Mouse (Mus musculus) urinary bladder, postnatal 10 days (tissue): ENCODE results near the gene Kcnj8.
"Not testable (repeated sequence)": the region's sequence is repeated elsewhere in the genome, so short reads cannot be mapped to it uniquely, and the experiment has no call there.

Source experiments
- DNase-seq: peaks from one replicate; pipeline ENCODE4 v3.0.0; 2022; ENCODE audit warnings: low spot score

The Kcnj8 gene

DNA sequence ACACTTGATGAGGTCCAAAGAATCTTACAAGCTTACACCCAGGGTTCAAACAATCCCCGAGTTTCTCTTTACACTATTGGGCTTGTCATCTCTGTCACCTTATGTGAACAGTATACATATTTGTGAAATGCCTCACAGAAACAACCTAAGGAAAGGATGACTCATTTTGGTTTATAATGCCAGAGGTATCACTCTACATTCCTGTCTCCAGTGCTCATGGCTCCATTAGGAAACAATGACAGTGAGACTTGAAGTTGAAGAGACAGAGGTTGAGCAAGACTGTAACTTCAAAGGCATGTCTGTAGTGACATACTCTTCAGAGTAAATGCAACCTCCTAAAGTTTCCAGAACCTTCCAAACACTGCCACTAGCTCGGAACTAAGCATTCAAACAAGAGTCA lies 23.0 kb downstream of the Kcnj8 start:
- DNase-seq = no peak

DNA sequence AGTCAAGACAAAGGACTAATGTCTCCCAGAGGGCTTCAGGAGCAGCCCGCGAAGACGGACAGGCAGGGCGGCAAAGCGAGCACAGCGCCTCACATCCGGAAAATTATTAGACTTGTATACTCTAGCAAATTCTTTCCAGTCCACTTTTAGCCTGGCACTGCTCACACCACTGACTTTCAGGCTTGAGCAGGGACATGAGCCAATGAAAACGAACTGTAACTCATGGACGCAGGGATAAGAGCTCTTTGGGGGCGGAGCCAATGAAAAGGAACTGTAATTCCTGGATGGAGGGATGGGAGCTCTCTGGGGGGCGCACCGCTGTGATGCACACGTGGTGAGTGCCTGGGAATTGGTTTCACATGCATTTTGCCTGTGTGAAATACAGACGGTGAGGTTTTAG lies 26.3 kb downstream of the Kcnj8 start:
- no peak for DNase-seq

DNA sequence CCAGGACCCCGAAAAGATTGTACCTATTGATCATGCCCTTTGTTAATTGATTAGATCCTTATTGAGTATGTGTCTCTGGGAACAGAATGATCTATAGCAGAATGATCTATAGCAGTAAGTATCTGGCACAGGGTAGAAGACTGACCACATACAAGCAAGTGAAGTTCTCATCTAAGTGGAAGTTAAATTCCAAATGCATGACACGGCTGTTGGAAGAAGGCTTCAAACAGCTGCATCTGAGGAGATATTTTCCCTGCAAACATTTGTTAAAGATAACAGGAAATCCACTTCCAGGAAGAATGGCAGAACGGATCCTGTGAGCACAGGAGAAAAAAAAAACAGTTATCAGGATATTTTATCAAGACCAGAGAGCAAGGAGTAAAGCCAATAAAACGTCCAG lies 27.8 kb downstream of the Kcnj8 start:
- DNase-seq = no peak

DNA sequence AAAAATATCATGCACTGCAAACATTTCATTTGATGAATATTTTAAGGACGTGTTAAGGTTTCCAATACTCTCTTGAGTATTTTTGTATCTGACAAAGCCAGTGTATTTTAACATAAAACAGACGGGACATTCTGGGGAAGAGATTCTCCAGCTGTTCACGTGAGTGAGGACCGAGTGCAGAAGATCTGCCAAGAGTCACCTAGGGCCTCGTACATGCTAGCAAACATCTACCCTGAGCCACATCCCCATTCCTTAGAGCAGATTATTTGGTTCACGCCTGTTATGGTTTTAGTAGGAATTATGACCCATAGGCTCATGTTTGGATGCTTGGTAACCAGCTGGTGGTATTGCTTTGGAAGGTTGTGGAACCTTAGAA lies 28.6 kb downstream of the Kcnj8 start:
- DNase-seq = no peak

DNA sequence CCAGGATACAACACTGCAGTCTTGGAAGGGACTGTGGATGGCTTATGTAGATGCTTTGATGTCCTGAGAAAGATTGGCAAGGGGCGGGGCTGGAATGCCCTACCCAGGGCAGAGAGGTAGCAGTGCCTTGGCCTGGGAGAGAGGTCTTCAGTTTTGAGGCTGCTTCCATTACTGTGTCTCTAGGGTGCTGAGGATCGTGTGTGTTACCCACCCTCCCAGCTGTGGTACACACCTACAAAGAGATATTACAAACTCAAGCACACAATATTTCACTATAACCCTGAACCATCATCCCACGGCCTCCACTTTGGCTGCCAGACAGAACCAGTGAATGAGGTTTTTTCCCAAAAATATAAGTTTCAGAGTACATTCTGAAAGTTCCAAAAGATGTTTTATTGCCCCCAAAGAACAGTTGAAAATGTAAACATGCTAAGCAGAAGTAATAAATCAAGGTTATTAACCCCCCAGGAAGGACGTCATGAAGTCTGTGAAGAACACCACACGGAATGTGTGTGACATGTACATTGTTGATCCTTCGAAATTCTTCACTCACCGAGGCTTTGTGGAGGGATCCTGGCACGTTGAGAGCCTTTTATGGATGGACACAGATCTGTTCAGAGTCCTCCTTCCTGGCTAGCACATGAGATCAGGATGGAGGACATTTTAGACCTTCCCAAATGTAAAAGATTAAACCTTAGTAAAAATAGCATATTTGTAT lies 29.2 kb downstream of the Kcnj8 start:
- no peak for DNase-seq

DNA sequence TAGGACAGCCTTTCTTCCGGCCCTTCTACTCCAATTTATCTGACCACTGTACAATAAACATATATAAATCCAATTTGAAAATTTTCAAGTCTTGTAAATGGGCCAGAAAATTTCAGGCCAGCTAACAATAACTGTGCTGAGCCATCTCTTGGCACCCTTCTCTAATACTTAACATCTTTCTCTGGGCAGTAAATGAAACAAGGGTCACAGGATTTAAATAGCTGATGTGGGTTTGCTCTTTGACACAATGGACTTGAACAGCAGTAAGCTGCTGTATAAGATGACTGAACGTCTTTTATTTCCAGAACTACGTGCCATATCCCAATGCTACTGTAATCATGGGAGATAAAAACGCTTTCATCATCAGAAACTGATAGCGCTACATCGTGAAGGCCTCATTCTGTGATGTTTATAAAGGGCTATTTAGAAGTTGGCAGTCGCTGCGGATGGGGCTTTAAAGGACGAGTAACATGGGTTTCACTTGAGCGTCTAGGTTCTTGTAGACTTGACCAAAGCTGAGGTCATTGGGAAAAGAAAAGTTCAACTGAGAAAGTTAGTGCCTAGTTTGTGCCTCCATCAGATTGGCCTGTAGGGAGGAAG lies 30.8 kb downstream of the Kcnj8 start:
- no peak for DNase-seq

DNA sequence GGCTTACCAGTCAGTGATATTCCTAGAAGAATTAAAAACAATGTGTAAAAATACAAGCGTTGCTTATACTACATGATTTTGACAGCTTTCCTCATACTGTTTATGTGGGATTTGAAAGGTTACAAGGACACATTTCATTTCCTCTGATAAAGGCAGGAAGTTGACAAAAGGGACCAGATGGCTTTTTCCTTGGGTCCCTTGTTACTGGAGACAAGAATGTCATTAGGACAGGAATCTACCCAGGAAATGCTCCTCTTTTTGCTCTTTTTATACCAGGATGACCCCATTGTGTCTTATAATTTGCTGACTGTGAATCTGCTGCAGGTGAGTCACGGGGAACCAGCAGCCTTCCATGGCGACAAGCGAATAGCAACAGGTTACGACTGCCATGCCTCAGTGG lies 31.3 kb downstream of the Kcnj8 start:
- DNase-seq = no peak

DNA sequence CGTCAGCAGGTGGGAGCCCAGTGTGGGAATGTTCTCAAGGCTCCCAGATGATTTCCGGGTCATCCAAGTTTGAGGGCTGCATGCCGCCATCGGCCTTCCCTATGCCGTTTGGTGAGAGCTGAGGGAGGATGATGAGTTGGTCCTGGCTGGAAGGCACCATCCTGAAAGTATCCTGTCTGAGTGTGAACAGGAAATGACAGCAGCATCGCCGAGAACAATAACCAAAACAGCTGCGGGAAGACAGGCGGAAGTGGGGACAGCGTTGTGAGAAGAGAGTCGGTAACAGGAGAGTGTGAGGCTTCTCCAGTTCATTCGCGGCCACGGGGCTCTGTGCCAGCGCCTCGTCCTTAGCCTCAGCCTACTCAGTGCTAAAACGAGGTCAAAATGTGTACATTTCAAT lies 32.9 kb downstream of the Kcnj8 start:
- DNase-seq = no peak

DNA sequence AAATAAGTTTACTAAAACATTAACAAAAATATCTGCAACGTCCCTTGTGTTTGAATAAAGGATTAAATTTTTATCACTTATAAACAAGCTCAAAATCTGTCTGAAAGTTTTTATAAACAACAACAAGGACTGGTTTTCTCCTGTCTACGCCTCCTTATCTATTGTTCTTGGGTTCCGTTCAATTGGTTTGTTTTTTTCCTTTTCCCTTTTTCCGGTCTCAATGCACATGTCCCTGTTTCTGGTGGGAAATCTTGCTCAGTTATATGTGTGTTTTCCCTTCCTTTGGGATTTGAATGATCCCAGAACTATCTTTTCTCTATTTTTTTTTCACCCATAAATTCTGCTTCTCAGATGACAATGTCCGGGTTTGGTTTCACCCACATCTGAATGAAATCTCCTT lies 38.0 kb downstream of the Kcnj8 start:
- no peak for DNase-seq

DNA sequence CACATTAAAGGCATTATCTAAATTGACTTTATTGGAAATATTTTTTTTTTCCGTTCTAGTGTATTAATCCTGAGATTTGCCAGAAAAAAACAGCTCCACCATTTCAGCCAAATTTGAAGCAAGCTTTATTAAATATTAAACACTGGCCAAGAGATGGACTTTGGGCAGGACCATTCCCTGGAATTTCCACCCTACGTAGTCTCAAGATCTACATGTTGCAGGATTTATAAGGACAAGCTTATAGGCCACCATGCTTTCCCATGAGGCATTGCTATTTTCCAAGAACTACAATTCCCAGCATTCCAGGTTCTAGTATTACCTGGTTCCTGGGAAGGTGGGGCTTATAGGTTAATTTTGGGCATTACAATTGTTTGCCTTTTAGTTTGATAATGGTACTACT lies 38.7 kb downstream of the Kcnj8 start:
- DNase-seq = no peak

DNA sequence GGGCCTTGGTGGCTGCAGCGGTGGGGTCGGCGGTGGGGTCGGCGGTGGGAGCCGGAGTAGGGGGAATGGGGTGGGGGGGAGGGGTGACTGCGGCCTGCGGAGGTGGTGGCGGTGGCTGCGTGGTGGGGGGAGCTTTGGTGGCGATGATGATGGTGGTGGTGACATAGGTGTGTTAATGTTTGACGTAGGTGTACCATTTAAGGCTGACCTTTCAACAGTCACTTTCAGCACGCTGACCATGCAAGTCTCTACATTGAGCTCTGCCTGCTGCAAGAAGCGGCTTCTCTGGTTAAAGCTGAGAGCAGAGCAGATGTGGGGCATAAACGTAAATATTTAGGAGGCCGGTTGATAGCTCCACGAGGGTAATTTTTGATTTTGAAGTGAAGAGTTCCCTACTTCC lies 39.3 kb downstream of the Kcnj8 start:
- no peak for DNase-seq

DNA sequence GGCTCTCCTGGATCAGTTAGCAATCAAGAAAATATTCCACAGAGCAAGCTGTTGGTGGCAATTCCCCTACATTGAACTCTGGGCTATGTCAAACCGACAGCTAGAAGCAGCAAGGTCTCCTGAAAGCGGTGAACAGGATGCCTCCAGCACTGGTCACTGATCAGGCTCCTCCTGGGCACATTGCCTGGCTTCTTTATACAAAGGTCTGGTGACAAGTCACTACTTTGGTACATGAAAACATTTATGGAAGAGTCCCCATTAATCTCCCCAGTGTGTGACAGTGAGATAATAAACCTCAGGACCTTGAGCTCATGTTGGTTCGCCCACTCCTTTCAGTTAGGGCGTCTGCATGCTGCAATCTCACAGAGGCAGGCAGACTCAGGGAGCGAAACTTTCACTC lies 41.0 kb downstream of the Kcnj8 start:
- no peak for DNase-seq

DNA sequence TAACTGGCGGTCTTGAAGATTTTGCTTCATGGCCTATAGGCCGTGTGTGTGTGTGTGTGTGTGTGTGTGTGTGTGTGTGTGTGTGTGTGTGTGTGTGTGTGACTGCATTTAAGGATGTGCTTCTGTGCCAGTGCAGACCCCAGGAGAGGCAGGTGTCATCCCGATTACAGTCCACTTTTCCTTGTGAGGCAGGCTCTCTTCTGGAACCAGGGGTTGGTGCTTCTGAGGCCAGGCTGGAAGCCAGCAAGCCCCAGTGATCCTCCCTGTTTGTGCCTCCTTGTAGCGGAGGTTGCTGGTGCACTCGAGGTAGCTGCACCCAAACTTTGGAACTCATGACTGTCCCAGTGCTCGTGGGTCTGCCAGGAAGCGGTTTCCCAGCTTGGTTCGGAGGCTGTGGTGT lies 41.7 kb downstream of the Kcnj8 start:
- no peak for DNase-seq

DNA sequence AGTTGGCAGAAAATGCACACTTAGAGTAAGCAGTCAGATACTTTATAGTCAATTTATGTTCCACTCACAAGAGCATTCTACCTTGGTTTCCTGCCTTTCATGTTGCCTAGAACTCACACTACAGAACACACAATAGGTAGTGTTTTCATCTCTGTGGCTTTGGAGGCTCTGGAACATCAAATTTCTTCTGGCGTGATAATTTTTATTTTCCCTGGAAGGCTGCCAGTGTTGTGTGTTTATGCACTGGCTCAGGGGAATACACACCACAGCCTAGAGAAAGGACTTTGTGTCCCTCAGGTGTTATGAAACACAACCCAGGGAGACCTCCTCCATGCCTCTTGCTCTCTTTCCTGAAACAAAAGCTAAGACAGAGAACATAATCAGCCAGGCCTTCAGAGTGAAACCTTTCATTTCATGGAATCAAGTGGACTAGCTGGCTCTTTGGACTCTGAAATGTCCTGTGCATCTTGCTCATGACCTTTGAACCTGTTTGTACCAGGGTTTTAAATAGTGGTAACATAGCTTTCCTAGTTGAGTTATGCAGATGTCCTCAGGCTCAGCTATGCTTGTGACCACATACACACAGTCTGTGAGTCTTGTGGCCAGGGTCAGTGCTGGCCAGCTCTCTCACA lies 43.4 kb downstream of the Kcnj8 start:
- no peak for DNase-seq

DNA sequence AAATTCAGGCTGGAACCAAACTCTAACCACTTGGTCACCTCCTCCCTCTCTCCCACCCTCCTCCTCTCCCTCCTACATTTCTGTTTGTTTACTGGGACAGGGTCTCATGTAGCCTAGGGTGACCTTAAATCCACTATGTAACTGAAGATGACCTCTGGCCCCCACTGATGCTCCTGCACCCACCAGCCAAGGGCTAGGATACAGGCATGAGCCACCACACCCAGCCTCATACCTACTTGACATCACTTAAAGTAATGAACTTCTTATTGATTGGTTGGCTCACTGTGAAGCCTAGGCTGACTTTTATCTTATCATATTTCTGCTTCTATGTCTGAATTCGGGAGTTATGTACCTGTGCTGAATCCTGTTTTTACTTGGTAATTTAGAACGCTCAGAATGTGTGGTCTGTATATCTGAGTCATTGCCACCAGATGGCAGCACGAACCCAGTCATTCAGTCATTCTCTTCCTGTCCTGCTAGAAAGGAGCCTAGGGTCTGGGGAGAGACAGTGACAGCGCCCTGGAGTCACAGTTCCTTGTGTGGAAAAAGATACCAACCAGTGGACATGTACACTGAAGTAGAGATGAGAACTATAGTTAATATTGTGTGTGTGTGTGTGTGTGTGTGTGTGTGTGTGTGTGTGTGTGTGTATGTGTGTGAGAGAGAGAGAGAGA lies 46.6 kb downstream of the Kcnj8 start:
- no peak for DNase-seq

DNA sequence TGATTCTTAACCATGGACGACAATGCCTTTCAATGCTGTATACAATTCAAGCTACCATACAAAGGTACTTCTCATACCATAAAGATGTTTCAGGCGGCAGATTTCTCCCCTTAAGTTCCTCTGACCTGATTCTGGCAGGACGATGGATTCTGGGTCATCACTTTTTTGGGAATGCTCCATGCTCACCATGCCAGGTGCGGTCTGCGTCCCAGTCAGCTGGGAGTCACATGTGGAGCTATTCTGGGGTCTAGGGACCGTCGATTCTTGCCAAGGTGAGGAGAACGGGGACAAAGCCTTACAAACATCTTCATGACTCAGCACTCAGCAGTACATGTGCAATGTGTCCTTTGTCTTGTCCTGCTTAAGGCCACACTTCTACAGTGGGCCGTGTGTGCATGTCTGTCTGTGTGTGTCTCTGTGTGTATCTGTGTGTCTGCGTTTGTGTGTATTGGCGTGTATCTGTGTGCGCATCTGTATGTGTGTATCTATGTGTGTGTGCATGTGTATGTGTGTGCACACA lies 49.8 kb downstream of the Kcnj8 start:
- no peak for DNase-seq

DNA sequence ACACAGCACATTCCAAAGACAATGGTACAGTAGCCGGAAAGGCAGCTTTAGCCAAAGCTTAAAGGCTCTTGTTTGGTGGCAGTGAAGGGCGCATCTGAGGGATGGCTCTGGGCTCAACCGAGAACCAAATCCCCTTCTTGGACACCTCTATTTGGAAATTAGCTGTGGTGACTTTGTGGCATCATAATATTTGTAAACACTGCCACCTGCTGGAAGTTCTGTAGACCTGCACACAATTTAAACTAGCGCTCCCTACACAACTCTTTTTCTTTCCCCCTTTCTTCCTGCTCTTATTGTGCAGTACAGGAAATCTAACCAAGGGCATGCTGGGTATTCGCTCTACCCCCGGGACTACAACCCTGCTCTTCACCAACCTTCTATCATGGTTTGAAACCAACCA lies 52.3 kb downstream of the Kcnj8 start:
- no peak for DNase-seq

DNA sequence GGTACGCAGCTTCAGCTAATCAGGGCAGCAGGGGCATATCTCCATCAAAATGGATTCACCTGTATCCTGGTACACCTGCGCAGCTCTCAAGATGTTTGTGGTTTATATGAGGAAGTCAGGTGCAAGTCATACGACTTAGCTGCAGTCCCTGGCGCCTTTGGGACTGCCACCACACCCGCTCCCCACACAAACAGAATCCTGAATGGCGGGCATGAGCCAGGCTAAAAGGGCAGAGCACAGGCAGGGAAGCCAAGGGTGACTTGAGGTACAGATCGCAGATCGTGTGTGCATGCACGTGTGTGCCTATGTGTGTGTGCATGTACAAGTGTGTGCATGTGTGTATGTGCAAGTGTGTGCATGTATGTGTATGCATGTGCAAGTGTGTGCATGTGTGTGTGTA lies 56.0 kb downstream of the Kcnj8 start:
- not testable (repeated sequence) for DNase-seq

DNA sequence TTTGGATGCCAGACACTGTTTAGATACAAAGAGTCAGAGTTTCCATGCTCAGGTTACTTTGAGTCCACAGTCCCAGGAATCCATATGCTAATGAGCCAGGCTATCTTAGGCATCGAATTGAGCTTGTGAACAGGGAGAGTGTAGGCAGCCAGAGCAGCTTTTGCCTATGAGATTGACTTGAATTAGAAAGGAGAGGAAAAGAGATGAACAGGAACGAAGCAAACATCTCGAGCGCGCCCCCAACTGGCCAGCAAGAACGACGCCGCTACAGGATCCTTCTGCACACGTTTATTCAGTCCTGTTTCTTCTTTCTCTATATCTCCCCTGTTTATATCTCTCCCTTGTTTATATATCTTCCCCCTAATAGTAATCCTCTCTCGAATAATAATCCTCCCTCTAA lies 56.5 kb downstream of the Kcnj8 start:
- no peak for DNase-seq
